Mouse (Mus musculus) heart, embryonic 12.5 days (tissue): ENCODE measurements at regions not wholly inside any gene's neighbourhood (a gene's known extent, or its start where the extent isn't known, plus 50 kb on each side); places are given as distances from the start of the nearest gene placed in this dataset.
A peak's percentile ranks its signal among the peaks of the same experiment; 100 is the strongest.

ENCODE experiments used
- ATAC-seq: fragments of 200-750 bp; cut with Nextera tagmentation; 2 replicates; pipeline ENCODE4 v1.8.0; 2017; ENCODE audit warnings: moderate TSS enrichment, moderate library complexity; ENCODE audit not compliant: insufficient number of reproducible peaks, low FRiP score
- H3K27ac ChIP-seq: fragments of 300-500 bp; sonication (generic); 2 replicates; pipeline ENCODE4 v1.5.1; 2016; ENCODE audit warnings: mild to moderate bottlenecking, moderate library complexity; ENCODE audit not compliant: poor library complexity, severe bottlenecking
- H3K27me3 ChIP-seq: fragments of 300-500 bp; sonication (generic); replicated peaks from 2 replicates; pipeline ENCODE4 v1.6.1; 2016; ENCODE audit warnings: mild to moderate bottlenecking, moderate library complexity
- H3K36me3 ChIP-seq: fragments of 300-500 bp; sonication (generic); 2 replicates; pipeline ENCODE4 v1.6.1; 2016; ENCODE audit warnings: mild to moderate bottlenecking, moderate library complexity
- H3K4me1 ChIP-seq: fragments of 300-500 bp; sonication (generic); replicated peaks from 2 replicates; pipeline ENCODE4 v1.6.1; 2016; ENCODE audit warnings: mild to moderate bottlenecking
- H3K4me2 ChIP-seq: fragments of 300-500 bp; sonication (generic); 2 replicates; pipeline ENCODE4 v1.6.1; 2016; ENCODE audit warnings: mild to moderate bottlenecking, moderate library complexity
- H3K4me3 ChIP-seq: fragments of 300-500 bp; sonication (generic); 2 replicates; pipeline ENCODE4 v1.5.1; 2016; ENCODE audit warnings: mild to moderate bottlenecking
- H3K9ac ChIP-seq: fragments of 300-500 bp; sonication (generic); 2 replicates; pipeline ENCODE4 v1.6.1; 2016; ENCODE audit warnings: mild to moderate bottlenecking, moderate library complexity
- H3K9me3 ChIP-seq: fragments of 300-500 bp; sonication (generic); replicated peaks from 2 replicates; pipeline ENCODE4 v1.6.1; 2016; ENCODE audit warnings: mild to moderate bottlenecking, moderate library complexity
- WGBS: fragments of 180-500 bp; shearing (Covaris S2); methylation state at CpG from one replicate; pipeline ENCODE4 v1.1.7; 2016; 5-methylcytosine and 5-hydroxymethylcytosine counted together

DNA sequence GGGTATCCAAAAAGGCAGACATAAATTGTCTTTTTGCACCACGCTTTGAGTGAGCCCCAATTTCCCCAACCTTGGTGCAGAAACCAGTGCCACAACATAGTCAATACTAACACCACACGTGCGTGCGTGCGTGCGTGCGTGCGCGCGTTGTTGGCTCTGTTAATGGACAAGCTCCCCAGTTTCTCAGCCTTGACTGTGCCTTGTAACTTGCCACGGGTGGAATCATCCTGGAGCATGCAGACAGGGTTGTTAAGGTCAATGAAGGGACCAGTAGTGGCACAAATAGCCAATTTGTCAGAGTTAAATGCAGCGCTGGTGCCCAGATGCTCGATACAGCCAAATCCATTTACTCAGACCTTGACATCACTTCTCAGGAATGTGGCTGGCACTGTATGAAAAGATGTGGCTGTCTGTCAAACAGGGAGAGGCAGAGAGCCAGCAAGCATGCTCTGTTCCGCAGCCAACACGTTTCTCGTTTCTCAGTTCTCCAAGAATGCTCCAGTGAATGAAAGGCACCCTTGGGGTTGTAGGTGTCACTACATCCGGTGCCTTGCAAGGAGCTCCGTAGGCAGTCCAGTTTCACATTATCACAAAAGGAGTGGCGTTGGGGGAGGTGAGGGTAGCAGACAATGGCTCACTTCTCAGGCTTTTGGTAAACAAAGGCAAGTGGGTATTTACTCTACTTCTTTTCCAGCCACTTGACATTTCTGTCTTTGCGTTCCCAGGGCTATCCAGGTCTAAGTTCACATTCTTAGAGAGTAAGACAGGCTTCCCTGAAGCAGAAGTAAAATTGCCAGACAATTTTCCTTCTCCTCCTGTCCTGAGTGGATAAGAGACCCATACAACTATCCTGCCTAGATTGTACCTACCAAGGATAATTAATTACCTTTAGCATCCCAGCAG lies 53.2 kb upstream of the Usp27x start:
- Histone ChIP-seq H3K9ac (no peak overlapping the region), H3K27ac (peak overlapping the region; percentile 40), H3K36me3 (no peaks in the 10 kb centered on the region), H3K4me3 (0 out of 2 replicates have a peak overlapping the region, but pooled peaks have one; percentile 8), H3K9me3 (no peaks in the 10 kb centered on the region), H3K4me1 (peaks cover 16% of the 10 kb centered on the region), H3K27me3 (no peaks in the 10 kb centered on the region), H3K4me2 (peak overlapping the region; percentile 50)
- WGBS, result 49% methylated on average over 20 of the region's 20 CpGs
- ATAC-seq, result no peak
